Mouse (Mus musculus) neural tube, embryonic 12.5 days (tissue): ENCODE measurements around the gene Piwil4. TPM values are rescaled to one million over a fixed set of nuclear protein-coding genes. Genes with fewer than 3 reads are reported as not detected.
"Not testable (repeated sequence)": the region's sequence is repeated elsewhere in the genome, so short reads cannot be mapped to it uniquely, and the experiment has no call there.

ENCODE experiments used
- ATAC-seq: fragments of 200-750 bp; cut with Nextera tagmentation; 2 replicates; pipeline ENCODE4 v1.8.0; 2017; ENCODE audit warnings: low read depth, mild to moderate bottlenecking, moderate TSS enrichment, moderate library complexity; ENCODE audit not compliant: low FRiP score
- H3K27ac ChIP-seq: fragments of 300-500 bp; sonication (generic); 2 replicates; pipeline ENCODE4 v1.5.1; 2016
- H3K27me3 ChIP-seq: fragments of 300-500 bp; sonication (generic); replicated peaks from 2 replicates; pipeline ENCODE4 v1.6.1; 2016; ENCODE audit warnings: mild to moderate bottlenecking
- H3K36me3 ChIP-seq: fragments of 300-500 bp; sonication (generic); 2 replicates; pipeline ENCODE4 v1.6.1; 2016; ENCODE audit warnings: mild to moderate bottlenecking
- H3K4me1 ChIP-seq: fragments of 300-500 bp; sonication (generic); 2 replicates; pipeline ENCODE4 v1.6.1; 2016
- H3K4me2 ChIP-seq: fragments of 300-500 bp; sonication (generic); replicated peaks from 2 replicates; pipeline ENCODE4 v1.6.1; 2016; ENCODE audit warnings: mild to moderate bottlenecking
- H3K4me3 ChIP-seq: fragments of 300-500 bp; sonication (generic); 2 replicates; pipeline ENCODE4 v1.5.1; 2016
- H3K9ac ChIP-seq: fragments of 300-500 bp; sonication (generic); 2 replicates; pipeline ENCODE4 v1.6.1; 2016; ENCODE audit warnings: mild to moderate bottlenecking
- H3K9me3 ChIP-seq: fragments of 300-500 bp; sonication (generic); 2 replicates; pipeline ENCODE4 v1.6.1; 2016; ENCODE audit warnings: mild to moderate bottlenecking
- WGBS: fragments of 180-500 bp; shearing (Covaris S2); methylation state at CpG from one replicate; pipeline ENCODE4 v1.1.7; 2016; 5-methylcytosine and 5-hydroxymethylcytosine counted together
- polyA plus RNA-seq: library from polyadenylated mRNA; unstranded; fragments of >200 nt; fragmentation: Nextera tagmentation; extraction: Ambion mirVana; gene quantifications from 2 replicates; pipeline ENCODE4 v1.2.1, GENCODE M21; 2016

Gene Piwil4
- polyA plus RNA-seq, 1 experiment from 2014 or later = 0.61 TPM

DNA sequence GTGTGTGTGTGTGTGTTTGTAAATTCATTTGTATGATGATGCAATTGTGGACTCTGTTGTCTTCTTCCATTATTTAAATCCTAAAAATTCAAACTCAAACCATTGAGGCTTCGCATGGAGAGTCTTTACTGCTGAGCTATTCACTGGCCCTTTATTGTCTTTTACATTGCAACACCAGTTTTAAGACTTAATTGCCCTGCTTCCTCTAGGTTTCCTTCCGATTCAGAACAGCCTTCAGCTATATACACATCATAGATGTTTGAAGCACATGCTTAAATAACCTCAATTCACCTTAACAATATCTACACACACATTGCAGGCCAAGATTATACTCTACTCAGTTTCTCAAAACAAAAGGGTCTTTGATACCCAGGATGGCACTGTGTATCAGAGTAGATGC is 20.1 kb downstream of the Piwil4 start:
- WGBS = 13% methylated on average over 2 of the region's 2 CpGs
- no peak for ATAC-seq
- Histone ChIP-seq H3K9ac (no peak overlapping the region), H3K4me2 (no peak overlapping the region), H3K27ac (no peak overlapping the region), H3K9me3 (no peaks in the 10 kb centered on the region), H3K4me3 (no peak overlapping the region), H3K36me3 (no peaks in the 10 kb centered on the region), H3K27me3 (no peaks in the 10 kb centered on the region), H3K4me1 (0 out of 2 replicates have a peak, but pooled peaks cover 2% of the 10 kb centered on the region)

- no peak overlapping the region for H3K4me3 ChIP-seq
- no peaks in the 10 kb centered on the region for H3K27me3 ChIP-seq
- no peak for ATAC-seq
These were observed 22.2 kb downstream of the Piwil4 start for GRCm38 (mm10) chr9:14718332-14718691.

GRCm38 (mm10) chr9:14717689-14718331 is 22.7 kb downstream of the Piwil4 start:
- H3K9me3 ChIP-seq = no peaks in the 10 kb centered on the region
- no peak for ATAC-seq
- 76% methylated on average over 14 of the region's 14 CpGs for WGBS

More at GRCm38 (mm10) chr9:14718332-14718691, 22.2 kb downstream of the Piwil4 start:
- Histone ChIP-seq H3K4me2 (no peak overlapping the region), H3K4me1 (peaks cover 10% of the 10 kb centered on the region; the same call in 1 of the 2 replicates), H3K36me3 (no peaks in the 10 kb centered on the region), H3K9ac (no peak overlapping the region), H3K27ac (no peak overlapping the region), H3K9me3 (no peaks in the 10 kb centered on the region)

GRCm38 (mm10) chr9:14715258-14715657 is 25.3 kb downstream of the Piwil4 start:
- 0 out of 2 replicates have a peak, but pooled peaks have one; percentile 51 for ATAC-seq
- WGBS = 77% methylated on average over 15 of the region's 15 CpGs
- no peak overlapping the region for H3K9ac ChIP-seq

More at GRCm38 (mm10) chr9:14717689-14718331, 22.7 kb downstream of the Piwil4 start:
- Histone ChIP-seq H3K9ac (no peak overlapping the region), H3K4me3 (no peak overlapping the region), H3K4me2 (no peak overlapping the region), H3K36me3 (no peaks in the 10 kb centered on the region), H3K4me1 (peaks cover 10% of the 10 kb centered on the region; the same call in 1 of the 2 replicates), H3K27ac (no peak overlapping the region), H3K27me3 (no peaks in the 10 kb centered on the region)

DNA sequence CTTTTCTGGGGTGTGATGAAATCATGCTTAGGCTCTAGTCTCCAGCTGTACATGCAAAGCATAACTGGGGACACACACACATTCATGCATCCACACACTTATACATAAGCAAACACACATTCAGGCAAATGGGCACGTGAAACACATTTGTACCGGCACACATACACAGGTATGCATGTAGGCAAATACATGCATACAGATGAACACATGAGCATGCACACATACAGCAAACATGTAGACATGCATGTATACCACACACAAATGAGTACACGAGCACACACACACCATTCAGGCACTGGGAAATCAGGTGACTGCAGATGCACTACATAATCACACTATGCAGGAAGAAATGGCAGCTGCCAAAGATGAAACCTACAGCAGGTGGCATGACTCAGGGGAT is 29.6 kb downstream of the Piwil4 start:
- no peaks in the 10 kb centered on the region for H3K27me3 ChIP-seq
- no peak overlapping the region for H3K27ac ChIP-seq
- peaks cover 10% of the 10 kb centered on the region; the same call in 1 of the 2 replicates for H3K4me1 ChIP-seq
- WGBS = 85% methylated on average over 3 of the region's 3 CpGs
- H3K4me2 ChIP-seq = no peak overlapping the region
- H3K9ac ChIP-seq = no peak overlapping the region
- H3K9me3 ChIP-seq = no peaks in the 10 kb centered on the region
- H3K4me3 ChIP-seq = no peak overlapping the region
- no peaks in the 10 kb centered on the region for H3K36me3 ChIP-seq
- ATAC-seq = no peak

More at GRCm38 (mm10) chr9:14715258-14715657, 25.3 kb downstream of the Piwil4 start:
- no peaks in the 10 kb centered on the region for H3K27me3 ChIP-seq
- H3K4me1 ChIP-seq = peaks cover 10% of the 10 kb centered on the region; the same call in 1 of the 2 replicates
- no peak overlapping the region for H3K4me3 ChIP-seq
- H3K36me3 ChIP-seq = no peaks in the 10 kb centered on the region
- no peak overlapping the region for H3K27ac ChIP-seq
- H3K9me3 ChIP-seq = no peaks in the 10 kb centered on the region
- no peak overlapping the region for H3K4me2 ChIP-seq

DNA sequence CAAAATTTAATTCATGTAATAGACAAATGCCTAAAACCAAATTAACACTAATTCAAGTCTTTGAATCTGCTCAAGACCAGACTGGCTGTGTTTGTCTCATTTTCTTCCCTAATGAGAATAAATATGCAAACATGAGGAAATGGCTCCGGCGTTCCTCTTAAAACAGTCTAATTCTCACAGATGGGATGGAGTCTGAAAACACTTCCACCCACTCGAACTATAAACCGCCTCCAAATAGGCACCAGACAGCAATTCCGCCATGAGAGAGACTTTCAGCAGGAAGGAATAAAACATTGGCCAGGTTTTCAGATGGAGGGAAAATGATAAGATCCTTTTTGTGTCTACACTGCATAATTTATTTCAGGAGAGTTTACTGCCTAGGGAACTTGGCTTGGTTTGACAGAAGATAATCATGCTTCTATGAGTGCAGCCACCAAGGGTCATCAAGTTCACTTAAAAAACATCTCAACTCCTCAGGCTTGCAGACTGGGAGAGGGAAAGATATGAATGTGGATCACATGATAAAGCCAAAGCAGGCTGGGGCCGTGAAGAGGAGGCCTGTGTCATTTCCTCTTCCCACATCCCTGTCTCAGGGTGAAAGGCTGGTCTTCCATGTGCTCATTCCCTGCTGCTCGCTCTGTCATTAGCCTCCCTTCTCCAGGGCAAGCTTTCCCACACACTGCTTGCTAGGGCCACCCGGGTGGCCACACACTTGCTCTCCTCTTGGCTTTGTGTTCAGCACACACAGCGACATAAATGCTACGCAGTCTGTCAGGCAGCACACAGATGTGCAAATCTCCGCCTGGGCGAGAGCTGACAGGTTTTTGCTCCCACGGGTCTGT is 35.0 kb downstream of the Piwil4 start:
- 73% methylated on average over 13 of the region's 13 CpGs for WGBS
- no peak overlapping the region for H3K9ac ChIP-seq
- no peak overlapping the region for H3K27ac ChIP-seq
- no peak overlapping the region for H3K4me3 ChIP-seq
- H3K9me3 ChIP-seq = no peaks in the 10 kb centered on the region
- H3K27me3 ChIP-seq = no peaks in the 10 kb centered on the region
- H3K36me3 ChIP-seq = no peaks in the 10 kb centered on the region
- ATAC-seq = 0 out of 2 replicates have a peak, but pooled peaks have one; percentile 9
- H3K4me2 ChIP-seq = no peak overlapping the region
- no peaks in the 10 kb centered on the region for H3K4me1 ChIP-seq

GRCm38 (mm10) chr9:14700795-14701194 is 39.7 kb downstream of the Piwil4 start:
- not testable (repeated sequence) for H3K4me2 ChIP-seq, H3K4me3 ChIP-seq, H3K36me3 ChIP-seq, H3K9me3 ChIP-seq, ATAC-seq, H3K27me3 ChIP-seq, H3K27ac ChIP-seq, H3K9ac ChIP-seq, H3K4me1 ChIP-seq
- 94% methylated on average over 1 of the region's 1 CpGs for WGBS

DNA sequence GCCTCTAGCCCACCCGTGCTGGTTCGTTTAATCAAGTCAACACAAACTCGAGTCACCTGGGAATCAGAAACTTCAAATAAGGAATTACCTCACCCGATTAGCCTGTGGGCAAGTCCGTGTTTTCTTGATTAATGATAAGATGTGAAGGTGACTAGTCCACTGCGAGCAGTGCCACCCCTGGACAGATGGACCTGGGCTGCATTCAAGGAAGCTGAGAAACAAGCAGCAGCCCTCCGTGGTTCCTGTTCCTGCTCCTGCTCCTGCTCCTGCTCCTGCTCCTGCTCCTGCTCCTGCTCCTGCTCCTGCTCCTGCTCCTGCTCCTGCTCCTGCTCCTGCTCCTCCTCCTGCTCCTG is 41.3 kb downstream of the Piwil4 start:
- WGBS = 52% methylated on average over 7 of the region's 7 CpGs
- no peak overlapping the region for H3K4me2 ChIP-seq
- H3K4me3 ChIP-seq = no peak overlapping the region
- 0 out of 2 replicates have a peak, but pooled peaks have one; percentile 13 for ATAC-seq
- H3K27ac ChIP-seq = no peak overlapping the region
- H3K4me1 ChIP-seq = no peaks in the 10 kb centered on the region
- H3K9me3 ChIP-seq = no peaks in the 10 kb centered on the region
- H3K27me3 ChIP-seq = no peaks in the 10 kb centered on the region
- H3K9ac ChIP-seq = no peak overlapping the region
- H3K36me3 ChIP-seq = no peaks in the 10 kb centered on the region

DNA sequence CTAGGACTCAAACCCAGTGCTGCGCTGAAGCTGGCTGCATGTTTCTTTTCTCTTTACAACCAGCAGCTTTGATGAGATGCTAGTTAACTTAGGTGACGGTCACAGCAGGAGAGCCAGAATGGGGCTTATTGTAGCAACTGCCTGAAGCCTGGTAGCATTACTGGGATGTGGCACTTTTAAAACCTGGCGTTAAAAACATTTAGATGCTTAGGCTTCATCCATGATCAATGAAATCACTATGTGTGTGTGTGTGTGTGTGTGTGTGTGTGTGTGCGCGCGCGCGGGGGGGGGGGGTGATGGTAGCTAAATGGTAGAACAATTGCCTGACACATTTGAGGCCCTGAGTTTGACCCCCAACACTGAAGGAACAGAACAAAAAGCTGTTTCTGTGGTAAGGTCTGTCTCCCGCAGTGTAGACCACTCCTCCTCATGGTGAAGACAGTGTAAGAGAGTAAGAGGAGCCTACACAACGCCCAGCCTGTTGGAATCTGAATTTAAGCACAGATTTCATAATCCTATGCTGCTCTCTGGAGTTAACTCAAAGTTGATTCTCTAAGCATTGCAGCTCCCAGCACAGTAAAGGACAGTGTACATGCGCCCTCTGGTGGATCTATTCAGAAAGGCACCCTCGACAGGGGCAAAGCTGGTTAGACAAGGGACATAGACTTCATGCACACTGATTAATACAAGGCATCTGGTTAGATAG is 41.8 kb downstream of the Piwil4 start:
- Histone ChIP-seq H3K4me3 (no peak overlapping the region), H3K27ac (no peak overlapping the region)

GRCm38 (mm10) chr9:14697903-14698302 is 42.6 kb downstream of the Piwil4 start:
- Histone ChIP-seq H3K9ac (no peak overlapping the region), H3K27ac (no peak overlapping the region), H3K4me1 (no peaks in the 10 kb centered on the region), H3K4me2 (no peak overlapping the region), H3K27me3 (no peaks in the 10 kb centered on the region), H3K9me3 (no peaks in the 10 kb centered on the region), H3K36me3 (no peaks in the 10 kb centered on the region), H3K4me3 (no peak overlapping the region)
- no peak for ATAC-seq
- WGBS = 55% methylated on average over 4 of the region's 4 CpGs

More for the DNA sequence above, 41.8 kb downstream of the Piwil4 start:
- Histone ChIP-seq H3K27me3 (no peaks in the 10 kb centered on the region), H3K4me2 (no peak overlapping the region), H3K9ac (no peak overlapping the region), H3K9me3 (no peaks in the 10 kb centered on the region), H3K36me3 (no peaks in the 10 kb centered on the region), H3K4me1 (no peaks in the 10 kb centered on the region)
- 51% methylated on average over 12 of the region's 12 CpGs for WGBS
- peak; percentile 87 for ATAC-seq

- H3K27ac ChIP-seq = no peak overlapping the region
- H3K9ac ChIP-seq = no peak overlapping the region
- ATAC-seq = no peak
- H3K9me3 ChIP-seq = no peaks in the 10 kb centered on the region
- H3K4me3 ChIP-seq = no peak overlapping the region
- no peaks in the 10 kb centered on the region for H3K4me1 ChIP-seq
- no peak overlapping the region for H3K4me2 ChIP-seq
- no peaks in the 10 kb centered on the region for H3K27me3 ChIP-seq
- WGBS = 81% methylated on average over 12 of the region's 12 CpGs
- no peaks in the 10 kb centered on the region for H3K36me3 ChIP-seq
These were observed 51.0 kb downstream of the Piwil4 start for GRCm38 (mm10) chr9:14689376-14690108.
